Mouse (Mus musculus) forebrain, postnatal 0 days (tissue): ENCODE measurements around the gene Fbxl3. TPM values are rescaled to one million over a fixed set of nuclear protein-coding genes. Genes with fewer than 3 reads are reported as not detected.
A peak's percentile ranks its signal among the peaks of the same experiment; 100 is the strongest.

Experiments used
- ATAC-seq: fragments of 200-750 bp; cut with Nextera tagmentation; 2 replicates; pipeline ENCODE4 v1.8.0; 2017; ENCODE audit warnings: mild to moderate bottlenecking, moderate library complexity
- DNase-seq: peaks from one replicate; pipeline ENCODE4 v3.0.0-alpha.2; 2015
- H3K27ac ChIP-seq: fragments of 300-500 bp; sonication (generic); 2 replicates; pipeline ENCODE4 v1.5.1; 2014; ENCODE audit warnings: low read depth, mild to moderate bottlenecking, antibody characterized with exemption, low read length, moderate library complexity, mixed read lengths
- H3K27me3 ChIP-seq: fragments of 300-500 bp; sonication (generic); 2 replicates; pipeline ENCODE4 v1.6.1; 2014; ENCODE audit warnings: mild to moderate bottlenecking, low read length, mixed read lengths; ENCODE audit not compliant: insufficient read depth
- H3K36me3 ChIP-seq: fragments of 300-500 bp; sonication (generic); 2 replicates; pipeline ENCODE4 v1.6.1; 2014; ENCODE audit warnings: mild to moderate bottlenecking, moderate library complexity; ENCODE audit not compliant: insufficient read depth
- H3K4me1 ChIP-seq: fragments of 300-500 bp; sonication (generic); 2 replicates; pipeline ENCODE4 v1.6.1; 2014; ENCODE audit warnings: antibody characterized with exemption; ENCODE audit not compliant: insufficient read depth
- H3K4me2 ChIP-seq: fragments of 300-500 bp; sonication (generic); 2 replicates; pipeline ENCODE4 v1.6.1; 2014; ENCODE audit warnings: low read depth, mild to moderate bottlenecking, moderate library complexity
- H3K4me3 ChIP-seq: fragments of 300-500 bp; sonication (generic); 2 replicates; pipeline ENCODE4 v1.5.1; 2014; ENCODE audit warnings: low read depth, low read length, mixed read lengths
- H3K9ac ChIP-seq: fragments of 300-500 bp; sonication (generic); 2 replicates; pipeline ENCODE4 v1.6.1; 2014; ENCODE audit warnings: mild to moderate bottlenecking
- H3K9me3 ChIP-seq: fragments of 300-500 bp; sonication (generic); 2 replicates; pipeline ENCODE4 v1.6.1; 2016; ENCODE audit warnings: low read length
- CTCF ChIP-seq: sonication (generic); IDR thresholded peaks from 2 replicates; pipeline ENCODE4 v1.5.1; 2016; ENCODE audit warnings: antibody characterized with exemption, control low read depth, low read depth
- WGBS: fragments of 180-500 bp; shearing (Covaris S2); extraction: QIAGEN DNeasy Blood & Tissue Kit; methylation state at CpG from one replicate; pipeline ENCODE4 v1.1.7; 2014; 5-methylcytosine and 5-hydroxymethylcytosine counted together
- polyA plus RNA-seq: library from polyadenylated mRNA; unstranded; fragments of >200 nt; fragmentation: Nextera tagmentation; extraction: Ambion mirVana; gene quantifications from 2 replicates; pipeline ENCODE4 v1.2.1, GENCODE M21; 2015
- total RNA-seq: library from RNA; depleted of rRNA; stranded (reverse); fragments of >200 nt; gene quantifications from 2 replicates; pipeline ENCODE4 v1.2.3, GENCODE M21; 2014

The Fbxl3 gene
- total and polyA plus RNA-seq, 2 experiments from 2014 or later, result 22.7 to 77.4 TPM

DNA sequence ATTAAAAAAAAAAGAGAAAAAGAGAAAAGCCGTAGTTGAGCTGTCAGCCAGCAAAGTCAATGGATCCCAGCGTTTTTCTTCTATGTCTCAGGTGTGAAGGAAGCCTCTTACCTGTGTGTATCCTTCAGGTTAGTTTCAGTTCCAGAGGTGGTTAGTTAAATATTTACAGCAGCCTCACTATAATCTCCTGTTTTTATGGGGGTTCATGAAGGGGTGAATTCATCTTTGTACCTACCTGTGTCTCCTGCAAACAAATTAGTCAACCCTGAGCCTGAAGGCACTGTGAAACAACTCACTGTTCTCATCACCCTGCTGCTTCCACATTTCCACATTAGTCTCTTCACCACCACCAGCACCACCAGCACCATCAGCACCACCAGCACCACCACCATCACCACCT is 6.9 kb upstream of the Fbxl3 start:
- Histone ChIP-seq H3K27me3 (no peaks in the 10 kb centered on the region), H3K4me3 (no peak overlapping the region), H3K4me2 (no peak overlapping the region), H3K9ac (no peak overlapping the region), H3K27ac (no peak overlapping the region), H3K4me1 (no peaks in the 10 kb centered on the region), H3K9me3 (no peaks in the 10 kb centered on the region), H3K36me3 (no peaks in the 10 kb centered on the region)
- WGBS, result 94% methylated on average over 2 of the region's 2 CpGs
- no peak for TF ChIP-seq CTCF
- no peak for ATAC-seq
- DNase-seq, result no peak

DNA sequence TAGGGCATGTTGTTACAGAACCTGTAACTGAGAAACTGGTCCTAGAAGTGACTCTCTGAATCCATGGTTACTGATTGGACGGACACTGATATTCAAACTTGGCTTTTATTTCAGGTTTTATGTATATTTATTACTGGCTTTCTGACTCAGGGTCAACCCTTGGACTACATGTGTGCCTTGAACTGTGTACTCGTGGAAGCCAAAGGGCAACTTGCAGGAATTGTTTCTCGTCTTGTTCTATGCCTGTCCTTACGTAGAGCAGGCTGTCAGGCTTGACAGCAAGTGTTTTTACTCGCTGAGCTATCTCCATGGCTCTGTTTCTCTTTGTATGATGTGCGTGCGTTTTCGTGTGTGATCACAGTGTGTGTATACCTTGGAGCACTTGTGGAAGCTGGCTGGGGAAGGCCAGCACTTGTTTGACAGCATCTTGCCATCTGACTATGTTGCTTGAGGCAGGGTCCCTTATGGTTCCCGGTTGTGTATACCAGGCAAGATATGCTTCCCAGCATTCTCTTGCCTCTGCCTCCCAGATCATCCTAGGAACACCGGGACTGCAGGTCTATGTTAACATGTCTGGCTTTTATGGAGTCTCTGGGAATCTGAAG is 3.5 kb upstream of the Fbxl3 start:
- 82% methylated on average over 10 of the region's 10 CpGs for WGBS
- no peak overlapping the region for H3K27ac ChIP-seq
- no peak overlapping the region for H3K9ac ChIP-seq
- no peaks in the 10 kb centered on the region for H3K4me1 ChIP-seq
- H3K9me3 ChIP-seq, result no peaks in the 10 kb centered on the region
- no peak overlapping the region for H3K4me2 ChIP-seq
- H3K4me3 ChIP-seq, result no peak overlapping the region
- ATAC-seq (no peak), DNase-seq (no peak)
- no peaks in the 10 kb centered on the region for H3K27me3 ChIP-seq
- TF ChIP-seq CTCF, result no peak
- H3K36me3 ChIP-seq, result no peaks in the 10 kb centered on the region

DNA sequence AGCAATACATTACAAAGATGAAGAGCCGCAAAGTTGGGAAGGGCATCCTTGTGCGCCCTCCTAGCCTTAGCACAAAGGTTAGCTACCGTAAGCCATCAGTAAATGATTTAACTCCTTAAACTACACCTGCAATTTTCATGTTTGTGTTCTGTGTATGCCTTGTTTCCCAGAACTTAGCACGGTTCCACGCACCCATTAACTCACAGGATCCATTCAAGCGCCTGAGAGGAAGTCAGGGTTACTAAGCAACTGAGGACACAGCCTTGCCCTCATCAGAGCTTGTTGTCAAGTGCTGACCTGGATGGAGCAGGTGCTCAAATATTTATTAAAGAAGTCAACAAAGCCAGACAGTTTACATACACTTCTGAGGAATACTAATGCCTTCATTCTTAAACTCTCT is 2.9 kb upstream of the Fbxl3 start:
- Histone ChIP-seq H3K27me3 (no peaks in the 10 kb centered on the region), H3K4me1 (peaks cover 3% of the 10 kb centered on the region), H3K4me2 (no peak overlapping the region), H3K27ac (no peak overlapping the region), H3K36me3 (no peaks in the 10 kb centered on the region), H3K9ac (no peak overlapping the region), H3K4me3 (no peak overlapping the region), H3K9me3 (no peaks in the 10 kb centered on the region)
- ATAC-seq (no peak), DNase-seq (no peak)
- WGBS, result 61% methylated on average over 6 of the region's 6 CpGs
- no peak for TF ChIP-seq CTCF

DNA sequence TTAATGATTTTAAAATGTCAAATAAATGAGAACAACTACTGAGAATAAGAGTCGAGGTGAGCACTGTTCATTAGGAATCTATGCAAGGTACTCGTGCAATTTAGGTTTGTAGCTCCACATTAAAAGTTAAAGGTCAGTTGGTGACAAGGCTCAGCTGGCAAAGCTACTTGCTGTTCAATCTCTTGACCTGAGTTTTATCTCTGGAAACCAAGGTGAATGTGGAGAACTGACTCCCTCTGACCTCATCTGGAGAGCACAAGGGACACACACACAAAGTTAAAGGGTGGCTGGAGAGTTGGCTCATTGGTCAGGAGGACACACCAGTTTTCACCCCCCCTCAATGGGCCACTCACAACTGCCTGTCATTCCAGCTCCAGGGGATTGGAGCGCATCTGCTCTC is 1.8 kb upstream of the Fbxl3 start:
- WGBS, result 80% methylated on average over 3 of the region's 3 CpGs
- no peak for DNase-seq

DNA sequence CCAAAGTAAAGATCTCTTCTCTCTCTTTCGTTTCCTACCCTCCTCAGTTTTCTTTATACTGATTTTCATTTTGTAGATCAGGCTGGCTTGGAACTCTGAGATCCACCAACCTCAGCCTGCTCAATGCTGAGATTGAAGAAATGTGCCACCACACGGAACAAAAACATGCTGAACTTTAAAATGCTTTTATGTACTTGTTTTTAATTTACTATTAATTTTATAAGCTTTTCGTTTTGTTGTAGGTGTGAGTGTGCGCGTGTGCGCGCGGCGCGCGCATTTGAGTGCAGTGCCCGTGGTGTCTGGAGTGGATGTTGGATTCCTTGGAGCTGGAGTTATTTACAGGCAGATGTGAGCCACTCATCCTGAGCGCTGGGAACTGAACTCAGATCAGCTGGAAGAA is 930 bp upstream of the Fbxl3 start:
- Histone ChIP-seq H3K4me1 (peaks cover 19% of the 10 kb centered on the region), H3K27me3 (no peaks in the 10 kb centered on the region), H3K36me3 (0 out of 2 replicates have a peak, but pooled peaks cover 1% of the 10 kb centered on the region), H3K27ac (no peak overlapping the region), H3K4me2 (0 out of 2 replicates have a peak overlapping the region, but pooled peaks have one; percentile 76), H3K4me3 (no peak overlapping the region), H3K9ac (no peak overlapping the region), H3K9me3 (no peaks in the 10 kb centered on the region)
- no peak for ATAC-seq
- 80% methylated on average over 13 of the region's 13 CpGs for whole genome bisulfite sequencing
- no peak for DNase-seq
- no peak for TF ChIP-seq CTCF

More for the DNA sequence above, 1.8 kb upstream of the Fbxl3 start:
- H3K27ac ChIP-seq, result no peak overlapping the region
- no peak for TF ChIP-seq CTCF
- H3K9me3 ChIP-seq, result no peaks in the 10 kb centered on the region
- no peaks in the 10 kb centered on the region for H3K27me3 ChIP-seq
- ATAC-seq, result no peak
- H3K36me3 ChIP-seq, result no peaks in the 10 kb centered on the region
- peaks cover 11% of the 10 kb centered on the region for H3K4me1 ChIP-seq
- H3K4me3 ChIP-seq, result no peak overlapping the region
- H3K4me2 ChIP-seq, result no peak overlapping the region
- H3K9ac ChIP-seq, result no peak overlapping the region

DNA sequence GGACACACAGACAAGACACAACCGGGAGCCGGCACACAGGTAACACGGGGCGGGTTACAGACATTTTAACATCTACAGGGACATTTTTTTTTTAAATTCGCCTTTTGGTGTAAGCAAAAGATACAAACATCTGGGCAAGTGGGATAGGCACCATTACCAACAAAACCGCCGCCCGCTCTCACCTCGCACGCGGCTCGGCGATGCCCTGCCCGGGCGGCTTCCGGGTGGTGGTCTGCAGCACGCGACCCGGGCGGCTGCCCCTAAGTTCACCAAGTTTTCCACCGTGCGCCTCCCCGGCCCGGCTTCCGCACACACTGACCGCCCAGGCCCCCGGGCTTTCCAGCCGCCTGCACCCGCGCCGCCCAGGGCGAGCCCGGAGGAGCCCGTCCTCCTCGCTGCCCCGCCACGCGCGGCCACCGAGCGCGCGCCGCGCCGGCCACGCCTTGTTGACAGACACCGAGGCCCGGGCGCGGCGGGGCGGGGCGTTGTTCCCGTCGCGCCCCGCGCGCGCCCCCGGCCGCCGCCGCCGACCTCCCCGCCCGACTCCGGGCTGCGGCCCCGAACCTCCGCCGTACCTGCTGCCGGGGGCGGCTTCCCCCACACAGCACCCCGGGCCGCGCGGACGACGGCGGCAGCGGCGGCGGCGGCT is 655 bp downstream of the Fbxl3 start:
- ATAC-seq (peak; percentile 88), DNase-seq (peak; percentile 83)
- no peaks in the 10 kb centered on the region for H3K9me3 ChIP-seq
- H3K4me2 ChIP-seq, result peak overlapping the region; percentile 76
- no peaks in the 10 kb centered on the region for H3K27me3 ChIP-seq
- peak overlapping the region; percentile 98 for H3K4me3 ChIP-seq
- peaks cover 5% of the 10 kb centered on the region; the same call in 1 of the 2 replicates for H3K36me3 ChIP-seq
- H3K9ac ChIP-seq, result peak overlapping the region; percentile 99
- H3K27ac ChIP-seq, result peak overlapping the region; percentile 98
- H3K4me1 ChIP-seq, result peaks cover 19% of the 10 kb centered on the region
- TF ChIP-seq CTCF, result no peak
- 2% methylated on average over 64 of the region's 86 CpGs for WGBS

DNA sequence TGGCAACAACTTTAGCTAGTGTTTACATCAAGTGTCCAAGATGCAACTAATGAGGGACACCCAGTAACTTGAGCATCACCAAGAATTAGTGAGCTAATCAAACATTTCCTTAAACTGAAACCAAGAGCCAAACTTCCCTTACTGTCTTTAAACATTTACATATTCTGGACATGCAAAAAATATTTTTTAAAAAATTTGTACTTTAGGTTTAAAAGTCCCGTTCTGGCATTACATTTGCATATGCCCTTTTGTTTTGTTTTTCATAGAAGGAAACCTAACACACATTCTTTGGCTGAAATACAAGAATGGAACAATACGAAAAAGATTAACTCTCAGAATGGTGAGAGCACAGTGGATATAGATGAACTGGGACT is 1.2 kb downstream of the Fbxl3 start:
- Histone ChIP-seq H3K4me3 (peak overlapping the region; percentile 98), H3K4me1 (peaks cover 19% of the 10 kb centered on the region), H3K27me3 (no peaks in the 10 kb centered on the region), H3K9me3 (no peaks in the 10 kb centered on the region), H3K36me3 (peaks cover 10% of the 10 kb centered on the region; the same call in 1 of the 2 replicates), H3K9ac (peak overlapping the region; percentile 99), H3K27ac (no peak overlapping the region), H3K4me2 (peak overlapping the region; percentile 76)
- TF ChIP-seq CTCF, result no peak
- DNase-seq, result no peak
- WGBS, result 0% methylated on average over 2 of the region's 2 CpGs
- ATAC-seq, result no peak
